Mouse (Mus musculus) cerebellum, postnatal 36 days (tissue): ENCODE data around the gene Ddx52.

Experiments
- DNase-seq, 2 experiments: peaks; one replicate each; pipeline ENCODE4 v3.0.0; 2021 to 2022; ENCODE audit warnings: mixed read lengths in 2 of 2

The Ddx52 gene

GRCm38 (mm10) chr11:83941950-83942840, at the start of gene Ddx52:
Gene Ddx52, plus strand, starts transcription at chr11:83942062.
- peak; percentile 87 to 89 for DNase-seq

GRCm38 (mm10) chr11:83893325-83893724, 48.5 kb upstream of the Ddx52 start:
- DNase-seq, result no peak

GRCm38 (mm10) chr11:83896430-83897410, 45.1 kb upstream of the Ddx52 start:
- no peak for DNase-seq

- no peak for DNase-seq
Measured at GRCm38 (mm10) chr11:83897569-83897968, 44.3 kb upstream of the Ddx52 start.

GRCm38 (mm10) chr11:83902812-83903211, 39.0 kb upstream of the Ddx52 start:
- DNase-seq, result no peak

GRCm38 (mm10) chr11:83905756-83906155, 36.1 kb upstream of the Ddx52 start:
- DNase-seq, result no peak

- no peak for DNase-seq
Measured at GRCm38 (mm10) chr11:83908376-83908775, 33.5 kb upstream of the Ddx52 start.

GRCm38 (mm10) chr11:83913824-83914311, 28.0 kb upstream of the Ddx52 start:
- no peak for DNase-seq

GRCm38 (mm10) chr11:83914501-83914900, 27.4 kb upstream of the Ddx52 start:
- no peak for DNase-seq

- DNase-seq, result no peak
Measured at GRCm38 (mm10) chr11:83922600-83922999, 19.3 kb upstream of the Ddx52 start.

- DNase-seq, result no peak
Measured at GRCm38 (mm10) chr11:83927097-83927496, 14.8 kb upstream of the Ddx52 start.

GRCm38 (mm10) chr11:83932506-83933106, 9.3 kb upstream of the Ddx52 start:
- DNase-seq, result no peak

GRCm38 (mm10) chr11:83933376-83933775, 8.5 kb upstream of the Ddx52 start:
- no peak for DNase-seq

GRCm38 (mm10) chr11:83935986-83936665, 5.7 kb upstream of the Ddx52 start:
- peak; percentile 69 to 74 for DNase-seq

- DNase-seq, result no peak
Measured at GRCm38 (mm10) chr11:83938556-83938955, 3.3 kb upstream of the Ddx52 start.

- DNase-seq, result no peak
Measured at GRCm38 (mm10) chr11:83956822-83957221, 15.0 kb downstream of the Ddx52 start.

GRCm38 (mm10) chr11:83961983-83962382, 20.1 kb downstream of the Ddx52 start:
- no peak for DNase-seq

GRCm38 (mm10) chr11:83963991-83964921, 22.4 kb downstream of the Ddx52 start, which contains the start of gene Synrg:
Gene Synrg, plus strand, starts transcription at chr11:83964428.
- peak; percentile 84 to 93 for DNase-seq

- DNase-seq, result peak in 1 of 2 experiments; percentile 10
Measured at GRCm38 (mm10) chr11:83967436-83968204, 25.8 kb downstream of the Ddx52 start.

GRCm38 (mm10) chr11:83968205-83968575, 26.3 kb downstream of the Ddx52 start:
- no peak for DNase-seq
